Mouse (Mus musculus) liver, adult 2 months (tissue): Measurements from ENCODE around the gene Cryab.

Experiments
- CTCF ChIP-seq: fragments of 200-500 bp; IDR thresholded peaks from 2 replicates; pipeline ENCODE4 v1.5.1; 2011; ENCODE audit warnings: low read depth, low read length, control low read depth
- POLR2A ChIP-seq: fragments of 200-500 bp; IDR thresholded peaks from 2 replicates; pipeline ENCODE4 v1.6.1; 2011; ENCODE audit warnings: low read length, control low read depth; ENCODE audit not compliant: insufficient read depth; ENCODE audit errors: extremely low read depth

DNA sequence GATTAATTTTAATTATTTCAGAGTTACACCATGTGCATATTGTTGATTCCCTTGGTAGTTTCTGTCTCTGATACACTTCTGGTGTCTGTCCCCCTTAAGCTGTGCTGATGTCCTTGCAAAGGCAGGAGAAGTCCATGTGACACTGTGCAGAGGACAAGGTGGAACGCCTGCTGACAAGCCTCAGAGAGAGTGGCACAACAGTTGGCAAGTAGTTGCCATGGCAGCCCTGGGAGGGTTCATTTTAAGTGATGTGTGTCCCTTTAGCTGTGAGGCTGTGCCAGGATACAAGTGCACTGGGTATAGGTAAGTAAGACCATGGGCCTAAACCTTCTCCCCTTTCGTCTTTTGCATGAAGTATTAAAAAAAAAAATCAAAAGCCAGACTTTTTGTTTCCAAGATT lies 18.9 kb downstream of the Cryab start:
- TF ChIP-seq POLR2A, result no peak
- TF ChIP-seq CTCF, result no peak
